Mouse (Mus musculus): ENCODE data around the gene Ugt2a3. TPM values are rescaled to one million over a fixed set of nuclear protein-coding genes. Genes with fewer than 3 reads are reported as not detected.
"Not testable (repeated sequence)": the region's sequence is repeated elsewhere in the genome, so short reads cannot be mapped to it uniquely, and the experiment has no call there.

Gene Ugt2a3
- polyA plus RNA-seq, 1 experiment from 2014 or later: not detected

DNA sequence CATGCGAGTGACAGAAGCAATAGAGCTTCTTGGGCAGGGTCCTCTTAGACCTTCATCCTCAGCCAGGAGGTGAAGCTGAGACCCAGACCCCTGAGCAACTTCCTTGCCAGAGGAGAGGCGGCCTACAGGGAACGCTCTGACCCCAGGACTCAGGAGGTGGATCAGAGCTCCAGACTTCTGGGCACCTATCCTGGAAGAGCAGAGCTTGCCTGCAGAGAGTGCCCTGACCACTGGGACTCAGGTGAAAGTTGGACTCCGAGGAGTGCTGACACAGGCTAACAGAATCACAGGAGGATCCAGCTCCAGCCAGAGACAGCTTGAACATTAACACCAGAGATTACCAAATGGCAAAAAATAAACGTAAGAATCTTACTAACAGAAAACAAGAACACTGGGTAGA lies 3.5 kb upstream of the Ugt2a3 start:
- Histone ChIP-seq H3K4me1 (ENCODE audit: control insufficient read depth, insufficient read depth, low read length) (no peaks in the 10 kb centered on the region), H3K4me2 (ENCODE audit: low read length) (no peak overlapping the region), H3K9me3 (replicated peaks; ENCODE audit: control insufficient read depth, low read length, poor library complexity, severe bottlenecking) (no peaks in the 10 kb centered on the region), H3K9ac (ENCODE audit: low read depth, low read length) (no peak overlapping the region), H3K27me3 (ENCODE audit: control insufficient read depth, insufficient read depth, low read depth, low read length) (no peaks in the 10 kb centered on the region), H3K36me3 (ENCODE audit: control insufficient read depth, insufficient read depth, low read length) (no peaks in the 10 kb centered on the region), H3K27ac (ENCODE audit: low read length) (no peak overlapping the region), H3K4me3 (ENCODE audit: low read depth, low read length) (no peak overlapping the region)
- WGBS: 93% methylated on average over 5 of the region's 5 CpGs
- no peak for ATAC-seq

DNA sequence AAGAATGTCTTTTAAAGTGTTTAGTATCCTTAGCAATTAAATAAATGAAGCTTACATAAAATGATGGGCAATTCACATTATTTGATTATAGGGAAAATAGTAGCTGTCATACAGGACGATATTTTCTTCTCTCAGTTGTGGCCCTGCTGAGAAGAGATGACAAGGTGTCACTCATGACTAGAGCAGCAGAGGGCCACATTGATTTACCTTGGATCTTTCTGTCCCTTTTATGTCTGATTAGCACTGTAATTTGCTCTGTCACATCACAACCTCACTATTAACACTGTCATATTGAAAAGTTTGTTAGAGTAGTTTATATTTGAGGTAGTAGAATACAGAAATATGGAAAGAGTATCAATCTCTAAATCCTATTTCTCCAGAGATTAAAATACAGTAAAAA lies 1.8 kb downstream of the Ugt2a3 start:
- no peak overlapping the region for H3K9ac ChIP-seq (ENCODE audit: low read depth, low read length)
- ATAC-seq: no peak
- no peaks in the 10 kb centered on the region for H3K36me3 ChIP-seq (ENCODE audit: control insufficient read depth, insufficient read depth, low read length)

DNA sequence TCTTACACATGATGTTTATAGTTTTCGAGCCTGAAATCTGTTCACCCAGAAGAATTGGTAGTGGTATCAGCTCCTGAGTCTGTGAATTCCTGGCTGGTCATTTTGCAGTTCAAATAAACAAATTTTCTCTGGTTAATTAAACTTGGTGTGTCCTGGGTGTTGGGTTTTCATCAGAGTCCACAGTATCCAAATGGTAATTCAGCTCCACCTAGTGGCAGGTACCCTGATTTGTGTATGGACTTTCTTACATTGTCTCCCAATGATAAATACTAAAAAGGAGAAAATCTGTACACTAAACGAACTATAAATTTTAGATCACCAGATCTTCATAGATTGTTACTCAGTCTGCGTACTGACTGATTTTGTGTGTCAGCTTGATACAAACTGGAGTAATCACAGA lies 3.4 kb downstream of the Ugt2a3 start:
- H3K36me3 ChIP-seq (ENCODE audit: control insufficient read depth, insufficient read depth, low read length): no peaks in the 10 kb centered on the region
- H3K4me1 ChIP-seq (ENCODE audit: control insufficient read depth, insufficient read depth, low read length): no peaks in the 10 kb centered on the region
- no peaks in the 10 kb centered on the region for H3K27me3 ChIP-seq (ENCODE audit: control insufficient read depth, insufficient read depth, low read depth, low read length)
- no peak overlapping the region for H3K9ac ChIP-seq (ENCODE audit: low read depth, low read length)
- no peak overlapping the region for H3K4me2 ChIP-seq (ENCODE audit: low read length)
- H3K4me3 ChIP-seq (ENCODE audit: low read depth, low read length): no peak overlapping the region
- H3K27ac ChIP-seq (ENCODE audit: low read length): no peak overlapping the region
- no peak for ATAC-seq
- H3K9me3 ChIP-seq (replicated peaks; ENCODE audit: control insufficient read depth, low read length, poor library complexity, severe bottlenecking): no peaks in the 10 kb centered on the region
- WGBS: 71% methylated on average over 3 of the region's 3 CpGs

More for the DNA sequence above, 1.8 kb downstream of the Ugt2a3 start:
- no peaks in the 10 kb centered on the region for H3K27me3 ChIP-seq (ENCODE audit: control insufficient read depth, insufficient read depth, low read depth, low read length)
- 74% methylated on average over 1 of the region's 1 CpGs for WGBS
- H3K4me3 ChIP-seq (ENCODE audit: low read depth, low read length): no peak overlapping the region
- no peak overlapping the region for H3K27ac ChIP-seq (ENCODE audit: low read length)
- H3K4me2 ChIP-seq (ENCODE audit: low read length): no peak overlapping the region
- no peaks in the 10 kb centered on the region for H3K9me3 ChIP-seq (replicated peaks; ENCODE audit: control insufficient read depth, low read length, poor library complexity, severe bottlenecking)
- H3K4me1 ChIP-seq (ENCODE audit: control insufficient read depth, insufficient read depth, low read length): no peaks in the 10 kb centered on the region

DNA sequence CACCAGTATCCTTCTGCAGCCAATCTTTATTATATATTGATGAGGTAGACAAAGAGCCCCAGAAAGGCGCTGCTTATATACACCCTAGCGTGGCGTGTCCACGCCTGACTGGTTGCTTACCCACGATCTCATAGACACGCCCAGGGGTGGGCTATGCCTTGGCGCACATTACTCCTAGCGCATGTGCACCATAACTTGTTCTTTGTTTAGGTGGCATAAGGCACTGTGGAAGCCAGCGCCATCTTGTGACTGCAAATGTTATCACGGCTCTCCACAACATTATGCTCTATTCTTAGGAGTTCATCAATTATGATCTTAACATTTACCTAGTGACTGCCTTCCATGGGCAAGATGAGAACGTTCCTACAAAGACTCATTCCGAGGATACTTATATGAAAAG lies 25.6 kb downstream of the Ugt2a3 start:
- H3K9ac ChIP-seq (ENCODE audit: low read depth, low read length): no peak overlapping the region
- 95% methylated on average over 12 of the region's 12 CpGs for WGBS
- no peaks in the 10 kb centered on the region for H3K36me3 ChIP-seq (ENCODE audit: control insufficient read depth, insufficient read depth, low read length)
- H3K27me3 ChIP-seq (ENCODE audit: control insufficient read depth, insufficient read depth, low read depth, low read length): no peaks in the 10 kb centered on the region
- no peaks in the 10 kb centered on the region for H3K9me3 ChIP-seq (replicated peaks; ENCODE audit: control insufficient read depth, low read length, poor library complexity, severe bottlenecking)
- no peaks in the 10 kb centered on the region for H3K4me1 ChIP-seq (ENCODE audit: control insufficient read depth, insufficient read depth, low read length)
- H3K27ac ChIP-seq (ENCODE audit: low read length): no peak overlapping the region
- no peak overlapping the region for H3K4me2 ChIP-seq (ENCODE audit: low read length)
- no peak for ATAC-seq
- H3K4me3 ChIP-seq (ENCODE audit: low read depth, low read length): no peak overlapping the region

DNA sequence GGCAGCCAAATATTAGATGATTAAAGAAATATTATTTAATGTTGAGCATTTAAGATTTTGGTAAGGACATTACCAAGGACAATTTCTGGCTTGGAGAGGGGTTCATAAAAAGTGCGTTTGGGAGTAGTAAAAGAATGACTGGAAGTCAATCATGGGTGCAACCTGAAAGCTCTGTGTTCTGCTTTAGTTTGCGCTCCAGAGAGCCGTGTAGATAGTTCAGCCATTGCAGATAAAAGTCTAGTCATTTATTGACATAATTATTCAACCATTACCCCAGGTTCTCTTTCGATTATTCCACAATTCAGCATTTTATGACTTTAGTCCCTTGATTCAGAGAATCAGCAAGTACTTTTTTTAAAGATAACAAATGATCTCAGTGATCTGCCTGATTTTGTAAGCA lies 50.8 kb downstream of the Ugt2a3 start:
- not testable (repeated sequence) for H3K27ac ChIP-seq (ENCODE audit: low read length); H3K4me2 ChIP-seq (ENCODE audit: low read length); H3K27me3 ChIP-seq (ENCODE audit: control insufficient read depth, insufficient read depth, low read depth, low read length); H3K4me3 ChIP-seq (ENCODE audit: low read depth, low read length); H3K36me3 ChIP-seq (ENCODE audit: control insufficient read depth, insufficient read depth, low read length); ATAC-seq; H3K4me1 ChIP-seq (ENCODE audit: control insufficient read depth, insufficient read depth, low read length); H3K9ac ChIP-seq (ENCODE audit: low read depth, low read length); H3K9me3 ChIP-seq (replicated peaks; ENCODE audit: control insufficient read depth, low read length, poor library complexity, severe bottlenecking)
- 91% methylated on average over 4 of the region's 4 CpGs for WGBS

DNA sequence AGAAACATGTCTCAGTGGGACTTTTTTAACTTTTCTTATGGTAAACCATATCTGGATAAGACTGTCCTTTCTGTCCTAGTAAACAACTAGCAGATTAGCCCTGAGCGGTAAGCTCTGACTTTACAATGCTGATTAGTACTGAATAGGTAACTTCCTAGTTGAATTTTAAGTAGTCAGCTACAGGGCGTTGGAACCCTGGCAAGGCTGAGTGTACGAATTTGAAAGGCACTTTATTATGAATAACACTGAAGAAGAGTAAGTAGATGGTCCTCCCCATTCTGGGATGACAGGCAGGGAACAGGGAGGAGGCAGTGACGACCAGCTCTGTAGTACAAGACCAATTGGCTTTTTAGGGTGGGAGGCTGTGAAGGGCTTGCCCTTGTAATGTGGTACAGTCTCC lies 61.0 kb downstream of the Ugt2a3 start:
- WGBS: 87% methylated on average over 4 of the region's 4 CpGs
- H3K9me3 ChIP-seq (replicated peaks; ENCODE audit: control insufficient read depth, low read length, poor library complexity, severe bottlenecking); H3K36me3 ChIP-seq (ENCODE audit: control insufficient read depth, insufficient read depth, low read length); H3K27me3 ChIP-seq (ENCODE audit: control insufficient read depth, insufficient read depth, low read depth, low read length); H3K4me1 ChIP-seq (ENCODE audit: control insufficient read depth, insufficient read depth, low read length); ATAC-seq; H3K4me2 ChIP-seq (ENCODE audit: low read length); H3K4me3 ChIP-seq (ENCODE audit: low read depth, low read length); H3K27ac ChIP-seq (ENCODE audit: low read length); H3K9ac ChIP-seq (ENCODE audit: low read depth, low read length): not testable (repeated sequence)

DNA sequence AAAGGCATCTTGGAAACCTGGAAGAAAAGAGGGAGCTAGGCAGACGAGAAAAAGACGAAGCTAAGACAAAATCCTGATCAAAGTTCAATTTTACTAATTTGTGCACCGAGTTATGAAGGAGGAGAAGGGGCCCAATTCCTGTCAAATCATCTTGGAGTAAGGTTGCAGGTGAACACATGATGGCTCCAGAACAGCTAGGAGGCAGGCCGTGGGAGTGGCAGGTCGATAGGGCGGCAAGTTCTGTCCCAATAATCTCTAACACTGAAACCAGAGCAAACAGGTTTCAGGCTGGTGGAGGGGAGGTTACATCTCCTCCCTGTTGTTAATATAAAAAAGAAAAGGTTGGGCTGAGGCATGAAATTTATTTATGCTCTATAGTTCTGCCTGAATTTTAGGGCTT lies 61.4 kb downstream of the Ugt2a3 start:
- Histone ChIP-seq H3K36me3 (ENCODE audit: control insufficient read depth, insufficient read depth, low read length) (no peaks in the 10 kb centered on the region), H3K9me3 (replicated peaks; ENCODE audit: control insufficient read depth, low read length, poor library complexity, severe bottlenecking) (0 out of 2 replicates have a peak, but pooled peaks cover 2% of the 10 kb centered on the region), H3K4me1 (ENCODE audit: control insufficient read depth, insufficient read depth, low read length) (no peaks in the 10 kb centered on the region), H3K4me2 (ENCODE audit: low read length) (no peak overlapping the region), H3K27me3 (ENCODE audit: control insufficient read depth, insufficient read depth, low read depth, low read length) (no peaks in the 10 kb centered on the region), H3K9ac (ENCODE audit: low read depth, low read length) (no peak overlapping the region), H3K4me3 (ENCODE audit: low read depth, low read length) (no peak overlapping the region), H3K27ac (ENCODE audit: low read length) (no peak overlapping the region)
- 91% methylated on average over 6 of the region's 6 CpGs for WGBS
- no peak for ATAC-seq

Other genes starting within 250 kb of the Ugt2a3 start
- gene Ugt2b36, start 244.6 kb downstream of the Ugt2a3 start, polyA plus RNA-seq (2015; fragmentation: Nextera tagmentation; extraction: Ambion mirVana): not detected in 2 replicates
- gene Ugt2b5, start 196.9 kb downstream of the Ugt2a3 start, polyA plus RNA-seq (2015; fragmentation: Nextera tagmentation; extraction: Ambion mirVana): 0.15 TPM in 1 of 2 replicates, not detected in the other
- gene Ugt2b37, start 82.4 kb downstream of the Ugt2a3 start, polyA plus RNA-seq (2015; fragmentation: Nextera tagmentation; extraction: Ambion mirVana): not detected in 2 replicates
- not detected in 2 replicates for gene Ugt2b38, start 87.0 kb upstream of the Ugt2a3 start, polyA plus RNA-seq (2015; fragmentation: Nextera tagmentation; extraction: Ambion mirVana)
- gene Ugt2a2, start 145.1 kb upstream of the Ugt2a3 start, polyA plus RNA-seq (2015; fragmentation: Nextera tagmentation; extraction: Ambion mirVana): not detected in 2 replicates
- not detected in 2 replicates for gene Gm43638, start 149.6 kb upstream of the Ugt2a3 start, polyA plus RNA-seq (2015; fragmentation: Nextera tagmentation; extraction: Ambion mirVana)
- not detected in 2 replicates for gene Ugt2a1, start 153.7 kb upstream of the Ugt2a3 start, polyA plus RNA-seq (2015; fragmentation: Nextera tagmentation; extraction: Ambion mirVana)
- not detected in 2 replicates for gene Sult1b1, start 201.0 kb upstream of the Ugt2a3 start, polyA plus RNA-seq (2015; fragmentation: Nextera tagmentation; extraction: Ambion mirVana)
- not detected in 2 replicates for gene Sult1d1, start 231.8 kb upstream of the Ugt2a3 start, polyA plus RNA-seq (2015; fragmentation: Nextera tagmentation; extraction: Ambion mirVana)

All from midbrain, embryonic 16.5 days (tissue).